Mouse (Mus musculus) CD4-positive helper T cell, adult 2 months (primary cell): ENCODE measurements around the gene Zdhhc18.

Experiments used
- DNase-seq: peaks from one replicate; pipeline ENCODE4 v3.0.0-alpha.2; 2012; ENCODE audit warnings: low read depth, missing footprints, low spot score

Gene Zdhhc18

GRCm38 (mm10) chr4:133604856-133605255, 45.1 kb downstream of the Zdhhc18 start:
- DNase-seq, result no peak

GRCm38 (mm10) chr4:133604175-133604574, 45.8 kb downstream of the Zdhhc18 start:
- DNase-seq, result no peak

- DNase-seq, result no peak
These were observed 46.9 kb downstream of the Zdhhc18 start for GRCm38 (mm10) chr4:133603056-133603455.

GRCm38 (mm10) chr4:133601721-133602218, 48.2 kb downstream of the Zdhhc18 start, which contains the start of gene Sfn:
Gene Sfn, minus strand, starts transcription at chr4:133602168.
- peak; percentile 82 for DNase-seq

- DNase-seq, result no peak
These were observed 49.6 kb downstream of the Zdhhc18 start for GRCm38 (mm10) chr4:133600306-133600705.

- DNase-seq, result peak; percentile 88
These were observed 50.3 kb downstream of the Zdhhc18 start for GRCm38 (mm10) chr4:133599571-133600073.

GRCm38 (mm10) chr4:133599116-133599515, 50.8 kb downstream of the Zdhhc18 start:
- DNase-seq, result no peak

GRCm38 (mm10) chr4:133598616-133599015, 51.3 kb downstream of the Zdhhc18 start:
- DNase-seq, result no peak

- DNase-seq, result no peak
These were observed 53.9 kb downstream of the Zdhhc18 start for GRCm38 (mm10) chr4:133596084-133596483.

- no peak for DNase-seq
These were observed 54.4 kb downstream of the Zdhhc18 start for GRCm38 (mm10) chr4:133595538-133595937.

- DNase-seq, result peak; percentile 74
These were observed 57.4 kb downstream of the Zdhhc18 start for GRCm38 (mm10) chr4:133592570-133592969.

- DNase-seq, result peak; percentile 92
These were observed 65.6 kb downstream of the Zdhhc18 start, which contains the start of gene Gpn2 for GRCm38 (mm10) chr4:133584059-133584951. Gene Gpn2, plus strand, starts transcription at chr4:133584362.

- DNase-seq, result no peak
These were observed 66.3 kb downstream of the Zdhhc18 start for GRCm38 (mm10) chr4:133583690-133584058.

GRCm38 (mm10) chr4:133577983-133578382, 72.0 kb downstream of the Zdhhc18 start:
- no peak for DNase-seq

GRCm38 (mm10) chr4:133574843-133575202, 75.1 kb downstream of the Zdhhc18 start:
- no peak for DNase-seq

GRCm38 (mm10) chr4:133574070-133574842, 75.7 kb downstream of the Zdhhc18 start, which contains the start of gene Gpatch3:
Gene Gpatch3, plus strand, starts transcription at chr4:133574745.
- DNase-seq, result peak; percentile 88

GRCm38 (mm10) chr4:133570066-133570466, 79.9 kb downstream of the Zdhhc18 start:
- no peak for DNase-seq

GRCm38 (mm10) chr4:133569291-133570065, 80.5 kb downstream of the Zdhhc18 start:
- DNase-seq, result no peak

- no peak for DNase-seq
These were observed 82.7 kb downstream of the Zdhhc18 start for GRCm38 (mm10) chr4:133567251-133567650.

GRCm38 (mm10) chr4:133563123-133563571, 86.8 kb downstream of the Zdhhc18 start:
- DNase-seq, result no peak

- no peak for DNase-seq
These were observed 88.3 kb downstream of the Zdhhc18 start for GRCm38 (mm10) chr4:133561622-133562021.
